Mouse (Mus musculus) spleen, adult 2 months (tissue): ENCODE results near the gene Dock7.
"Not testable (repeated sequence)": the region's sequence is repeated elsewhere in the genome, so short reads cannot be mapped to it uniquely, and the experiment has no call there.

Experiments
- CTCF ChIP-seq: fragments of 200-500 bp; IDR thresholded peaks from 2 replicates; pipeline ENCODE4 v1.5.1; 2011; ENCODE audit warnings: mild to moderate bottlenecking, inconsistent platforms; ENCODE audit not compliant: insufficient read depth, insufficient read length, insufficient replicate concordance; ENCODE audit errors: extremely low read depth
- POLR2A ChIP-seq: fragments of 200-500 bp; IDR thresholded peaks from 2 replicates; pipeline ENCODE4 v1.6.1; 2011; ENCODE audit warnings: low read depth, low read length, inconsistent platforms

DNA sequence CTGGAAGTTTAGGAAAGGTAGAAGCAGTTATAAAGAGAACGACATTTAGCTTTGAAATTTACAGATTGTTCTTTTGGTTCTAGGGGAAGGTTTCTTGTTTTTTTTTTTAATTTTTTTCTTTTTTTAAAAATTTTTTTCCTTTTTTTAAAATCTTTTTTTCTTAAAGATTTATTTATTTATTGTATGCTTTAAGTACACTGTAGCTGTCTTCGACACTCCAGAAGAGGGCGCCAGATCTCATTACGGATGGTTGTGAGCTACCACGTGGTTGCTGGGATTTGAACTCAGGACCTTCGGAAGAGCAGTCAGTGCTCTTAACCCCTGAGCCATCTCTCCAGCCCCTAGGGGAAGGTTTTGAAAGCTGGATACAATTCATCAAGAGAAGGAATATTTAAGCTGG lies 182.5 kb downstream of the Dock7 start:
- TF ChIP-seq POLR2A, CTCF: not testable (repeated sequence)
